Mouse (Mus musculus) gastrocnemius, adult 18-20 months (tissue): ENCODE measurements around the gene Nfia. TPM values are rescaled to one million over a fixed set of nuclear protein-coding genes. Genes with fewer than 3 reads are reported as not detected.

ENCODE experiments used
- DNase-seq: peaks from one replicate; pipeline ENCODE4 v3.0.0; 2021; ENCODE audit warnings: low spot score
- total RNA-seq, 2 experiments: library from RNA; stranded (reverse); gene quantifications; 2 replicates each; pipeline ENCODE4 v1.2.3; 2021

The Nfia gene
- total RNA-seq, 2 experiments from 2014 or later: 56.3 to 56.9 TPM

- no peak for DNase-seq
Measured at GRCm38 (mm10) chr4:98056396-98057020, 284.0 kb downstream of the Nfia start.

GRCm38 (mm10) chr4:98057246-98057645 lies 284.7 kb downstream of the Nfia start:
- no peak for DNase-seq

- DNase-seq: peak; percentile 57
Measured at GRCm38 (mm10) chr4:98057721-98058120, 285.2 kb downstream of the Nfia start.

GRCm38 (mm10) chr4:98058182-98058581 lies 285.6 kb downstream of the Nfia start:
- DNase-seq: no peak

- no peak for DNase-seq
Measured at GRCm38 (mm10) chr4:98060601-98061000, 288.1 kb downstream of the Nfia start.

- DNase-seq: no peak
Measured at GRCm38 (mm10) chr4:98061086-98061485, 288.6 kb downstream of the Nfia start.

GRCm38 (mm10) chr4:98063280-98063679 lies 290.7 kb downstream of the Nfia start:
- DNase-seq: no peak

GRCm38 (mm10) chr4:98076106-98076505 lies 303.6 kb downstream of the Nfia start:
- no peak for DNase-seq

- no peak for DNase-seq
Measured at GRCm38 (mm10) chr4:98076624-98077023, 304.1 kb downstream of the Nfia start.

- DNase-seq: no peak
Measured at GRCm38 (mm10) chr4:98080586-98080985, 308.1 kb downstream of the Nfia start.

- no peak for DNase-seq
Measured at GRCm38 (mm10) chr4:98081962-98082361, 309.4 kb downstream of the Nfia start.

- no peak for DNase-seq
Measured at GRCm38 (mm10) chr4:98082512-98082911, 310.0 kb downstream of the Nfia start.

GRCm38 (mm10) chr4:98085060-98085459 lies 312.5 kb downstream of the Nfia start:
- DNase-seq: no peak

GRCm38 (mm10) chr4:98086976-98087375 lies 314.4 kb downstream of the Nfia start:
- DNase-seq: no peak

GRCm38 (mm10) chr4:98089985-98090384 lies 317.5 kb downstream of the Nfia start:
- no peak for DNase-seq

- DNase-seq: no peak
Measured at GRCm38 (mm10) chr4:98090586-98090985, 318.1 kb downstream of the Nfia start.

- peak; percentile 69 for DNase-seq
Measured at GRCm38 (mm10) chr4:98091368-98091827, 318.9 kb downstream of the Nfia start.

- no peak for DNase-seq
Measured at GRCm38 (mm10) chr4:98091901-98092472, 319.5 kb downstream of the Nfia start.

GRCm38 (mm10) chr4:98094112-98094805 lies 321.7 kb downstream of the Nfia start:
- DNase-seq: no peak

GRCm38 (mm10) chr4:98095060-98095459 lies 322.5 kb downstream of the Nfia start:
- no peak for DNase-seq

- no peak for DNase-seq
Measured at GRCm38 (mm10) chr4:98097013-98097566, 324.6 kb downstream of the Nfia start.

GRCm38 (mm10) chr4:98098663-98099062 lies 326.1 kb downstream of the Nfia start:
- DNase-seq: no peak
